Mouse (Mus musculus) heart, postnatal 25 days (tissue): ENCODE data around the gene Grik1. TPM values are rescaled to one million over a fixed set of nuclear protein-coding genes. Genes with fewer than 3 reads are reported as not detected.

Source experiments
- DNase-seq: peaks from one replicate; pipeline ENCODE4 v3.0.0; 2022; ENCODE audit warnings: low spot score
- intact Hi-C: fragments of 180-260 bp; cut with DNase I; formaldehyde crosslinking; loops from one replicate; pipeline ENCODE4 v1.15.1; 2025
- total RNA-seq, 2 experiments: library from RNA; stranded (reverse); gene quantifications; 2 replicates each; pipeline ENCODE4 v1.2.3; 2021

Gene Grik1
- total RNA-seq, 2 experiments from 2014 or later: not detected

DNA sequence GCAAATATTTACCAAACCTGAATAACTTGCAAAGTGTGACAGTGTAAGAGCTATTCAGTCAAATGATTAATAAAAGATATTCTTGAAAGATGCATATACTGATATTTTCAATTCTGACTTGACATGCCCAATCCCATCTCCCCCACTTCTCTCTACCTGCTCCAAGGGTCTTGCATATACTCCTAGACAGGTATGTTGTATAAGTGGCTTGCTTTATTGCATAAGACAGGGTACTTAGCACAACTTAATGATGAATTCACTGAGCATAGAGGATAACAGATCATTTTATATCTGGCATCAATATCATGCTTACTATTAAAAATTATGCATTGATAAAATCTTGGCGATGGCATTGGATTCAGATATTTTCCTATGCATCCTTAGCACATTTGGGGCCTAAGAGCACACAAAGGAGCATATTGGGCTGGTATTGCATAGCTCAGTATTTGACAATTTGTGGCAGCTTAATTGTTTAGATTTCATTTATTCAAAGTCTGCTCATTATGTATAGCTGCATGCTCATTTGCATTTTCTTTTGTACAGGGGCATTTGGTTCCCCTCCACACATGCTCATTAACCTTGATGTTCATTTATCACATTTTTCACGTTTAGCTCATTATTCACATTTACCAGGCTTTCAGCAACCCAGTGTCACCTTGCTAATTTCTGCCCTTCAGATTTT is 316.5 kb downstream of the Grik1 start:
- DNase-seq: no peak
- intact Hi-C loops: no loop called here

DNA sequence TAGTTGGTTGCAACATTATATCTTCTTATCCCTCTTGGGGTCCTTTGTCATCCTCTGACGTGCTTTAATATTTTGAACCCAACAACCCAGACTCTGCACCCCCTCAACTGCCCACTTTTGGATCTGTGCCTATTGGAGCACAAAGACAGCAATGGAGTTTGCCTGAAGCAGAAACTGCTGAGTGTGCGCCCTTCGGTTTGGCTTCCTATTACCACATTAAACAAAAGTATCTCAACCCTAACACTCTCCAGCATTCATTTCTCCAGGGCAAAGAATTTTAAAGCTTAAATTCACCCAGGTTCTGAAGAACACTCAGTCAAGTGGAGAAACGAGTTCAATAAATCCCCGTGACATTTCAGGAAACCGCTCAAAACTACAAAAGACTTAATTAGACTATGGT is 318.2 kb downstream of the Grik1 start:
- intact Hi-C loops: no loop called here
- no peak for DNase-seq

DNA sequence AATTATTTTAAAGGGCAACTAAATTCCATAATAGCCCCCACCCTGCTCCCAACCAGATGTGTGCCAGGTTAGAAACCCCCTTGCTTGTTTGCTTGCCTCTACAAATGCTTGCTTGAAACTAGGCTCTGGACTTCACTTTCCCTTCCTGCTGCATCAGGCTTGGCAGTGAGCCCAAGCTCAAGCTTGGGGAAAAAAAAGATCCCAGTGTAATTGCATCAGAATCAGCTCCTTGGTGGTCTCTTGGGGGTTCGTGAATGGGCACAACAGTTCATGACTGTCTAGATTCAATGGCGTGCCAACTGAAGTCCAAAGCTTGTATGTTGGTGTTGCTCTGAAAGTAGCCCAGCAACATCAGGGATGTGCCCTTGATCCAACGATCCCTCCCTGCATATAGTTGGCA is 320.1 kb downstream of the Grik1 start:
- no peak for DNase-seq
- intact Hi-C loops: no loop called here

DNA sequence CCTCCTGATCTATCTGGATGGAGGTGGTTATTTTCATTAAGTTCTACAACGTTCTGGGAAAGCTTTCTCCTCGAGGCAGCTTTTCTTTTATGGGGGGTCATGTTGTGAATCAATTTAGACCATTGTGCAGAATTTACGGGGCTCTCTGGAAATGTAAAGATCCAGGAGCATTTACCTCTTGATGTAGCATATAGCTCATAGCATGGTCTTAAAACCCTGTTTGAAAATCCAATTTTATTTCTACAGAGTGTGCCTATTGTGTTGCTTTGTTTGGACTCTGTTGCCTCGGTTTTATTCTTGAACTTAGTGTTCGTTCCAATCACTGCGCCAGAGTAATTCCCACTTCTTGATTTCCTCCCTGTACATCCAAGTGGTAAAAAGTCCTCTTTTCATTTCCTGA is 328.6 kb downstream of the Grik1 start:
- no peak for DNase-seq
- intact Hi-C loops: no loop called here

DNA sequence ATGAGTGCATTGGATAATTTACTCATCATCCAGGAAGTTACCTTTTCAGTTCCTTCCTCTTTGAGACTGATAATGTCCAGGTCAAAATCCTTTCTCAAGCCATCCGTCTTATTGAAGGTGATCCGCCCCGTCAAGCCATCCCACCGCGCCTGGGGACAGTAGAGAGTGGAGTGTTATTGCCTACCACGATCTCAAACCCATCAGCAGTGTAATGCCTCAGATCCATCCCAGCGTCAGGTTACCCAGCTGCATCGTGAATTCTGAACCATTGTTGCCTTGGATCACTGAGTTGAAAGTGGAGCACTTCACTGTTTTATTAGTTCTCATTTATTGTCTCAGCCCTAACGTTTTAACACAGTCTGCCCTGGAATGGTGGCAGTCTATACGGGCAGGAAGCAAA is 332.6 kb downstream of the Grik1 start:
- DNase-seq: no peak
- intact Hi-C loops: no loop called here

DNA sequence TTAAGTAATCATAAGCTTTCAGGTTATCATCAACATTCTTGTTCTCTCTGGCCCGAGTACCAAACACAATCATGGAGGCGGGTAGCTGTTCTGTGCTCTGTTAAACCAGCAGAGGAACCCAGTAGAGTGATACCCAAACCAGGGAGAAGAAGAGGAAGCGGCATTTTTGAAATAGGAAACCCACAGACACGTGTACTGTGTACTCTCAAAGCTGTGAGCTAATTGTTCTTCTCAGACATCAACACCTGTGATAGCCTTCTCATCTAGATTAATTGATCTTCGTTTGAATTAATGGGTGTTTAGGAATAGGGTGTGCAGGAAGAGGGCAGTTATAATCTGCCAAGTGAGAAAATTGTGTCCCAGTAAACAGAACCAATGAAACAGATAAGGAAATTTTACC is 333.9 kb downstream of the Grik1 start:
- DNase-seq: no peak
- intact Hi-C loops: no loop called here

DNA sequence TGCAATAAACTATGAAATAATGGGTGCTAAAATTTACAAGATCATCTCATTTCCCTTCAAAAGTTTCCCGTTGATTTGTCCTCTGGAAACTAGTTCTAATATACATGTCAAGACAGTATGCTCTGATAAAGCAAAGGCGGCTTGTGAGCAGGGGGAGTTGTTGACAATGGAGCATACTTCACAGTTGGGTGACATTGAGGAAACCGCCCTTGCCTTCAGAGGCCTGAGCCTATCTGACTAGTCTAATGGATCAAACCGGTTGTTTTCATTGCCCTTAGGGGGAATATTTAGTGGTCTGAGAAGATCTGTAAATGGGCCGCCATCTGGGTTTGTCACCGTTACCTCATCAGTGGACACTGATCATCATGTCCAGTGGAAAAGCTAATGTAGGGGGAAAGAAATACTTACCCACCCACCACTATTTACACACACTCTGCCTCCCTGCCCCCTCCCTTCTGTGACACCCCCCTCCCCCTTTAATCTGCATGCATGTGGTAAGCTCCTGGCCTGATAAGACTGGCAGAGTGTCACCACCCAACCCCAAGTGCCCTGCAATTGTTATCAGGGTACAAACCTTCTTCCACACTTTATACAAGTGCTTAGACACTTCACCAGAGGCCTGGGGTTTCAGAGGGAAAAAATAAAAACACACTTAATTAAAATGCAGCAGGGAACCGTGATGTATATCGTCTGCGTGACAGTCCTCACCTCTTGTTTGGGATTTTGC is 335.2 kb downstream of the Grik1 start:
- no peak for DNase-seq
- intact Hi-C loops: no loop called here

DNA sequence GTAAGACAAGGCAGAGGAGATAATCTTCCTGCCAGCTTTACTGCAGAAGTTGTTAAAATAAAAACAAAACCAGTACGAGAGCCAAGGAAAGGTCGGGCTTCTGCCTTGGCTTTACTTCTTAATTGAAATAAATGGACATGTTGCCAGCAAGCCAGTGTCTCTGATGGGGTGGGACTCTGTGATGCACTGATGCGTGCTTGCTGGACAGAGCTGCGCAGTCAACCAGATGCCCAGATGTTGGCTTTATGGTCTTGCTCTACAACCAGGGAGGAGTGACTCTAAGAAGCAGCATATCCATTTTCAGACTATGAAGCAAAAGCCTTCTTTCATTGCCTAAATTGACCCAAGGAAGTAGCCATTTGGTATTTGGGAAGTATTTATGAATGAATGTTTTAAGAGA is 336.9 kb downstream of the Grik1 start:
- DNase-seq: no peak
- intact Hi-C loops: no loop called here

DNA sequence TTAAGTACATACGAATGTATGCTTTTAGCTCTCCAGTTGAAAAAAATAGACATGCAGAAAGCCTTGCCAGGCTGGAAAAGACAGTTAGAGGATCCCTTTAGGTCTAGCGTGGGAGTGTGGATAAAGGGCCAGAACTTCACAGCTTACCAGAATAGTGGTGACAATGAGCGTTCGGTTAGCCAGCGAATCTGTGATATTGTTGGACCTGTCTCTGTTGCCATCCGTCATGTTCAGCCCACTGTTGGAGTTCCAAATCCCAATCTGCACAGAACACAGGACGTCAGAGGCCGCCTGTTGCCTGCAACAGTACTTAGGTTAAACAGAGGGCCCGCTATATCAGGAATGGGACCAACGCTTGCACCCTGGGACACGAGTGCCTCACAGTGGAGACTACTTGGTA is 340.2 kb downstream of the Grik1 start:
- intact Hi-C loops: no loop called here
- no peak for DNase-seq

DNA sequence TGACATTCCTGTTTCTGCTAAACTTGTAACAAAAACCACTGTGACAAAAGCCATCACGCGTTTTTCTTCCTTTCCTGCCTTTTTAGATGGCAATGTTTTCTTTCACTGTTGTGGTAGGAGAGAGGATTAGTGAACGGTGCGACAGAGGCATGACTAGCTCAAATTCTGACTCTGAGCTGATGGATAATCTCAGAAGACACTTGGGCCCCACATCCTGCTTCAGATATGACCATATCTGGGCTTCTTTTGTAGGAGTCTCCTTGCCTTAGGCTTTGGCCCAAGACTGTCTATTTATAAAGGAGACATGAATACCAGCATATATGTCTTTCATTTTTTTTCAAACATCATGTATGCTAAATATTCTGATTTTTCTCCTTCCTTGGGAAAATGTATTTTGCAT is 341.9 kb downstream of the Grik1 start:
- DNase-seq: no peak
- intact Hi-C loops: no loop called here

DNA sequence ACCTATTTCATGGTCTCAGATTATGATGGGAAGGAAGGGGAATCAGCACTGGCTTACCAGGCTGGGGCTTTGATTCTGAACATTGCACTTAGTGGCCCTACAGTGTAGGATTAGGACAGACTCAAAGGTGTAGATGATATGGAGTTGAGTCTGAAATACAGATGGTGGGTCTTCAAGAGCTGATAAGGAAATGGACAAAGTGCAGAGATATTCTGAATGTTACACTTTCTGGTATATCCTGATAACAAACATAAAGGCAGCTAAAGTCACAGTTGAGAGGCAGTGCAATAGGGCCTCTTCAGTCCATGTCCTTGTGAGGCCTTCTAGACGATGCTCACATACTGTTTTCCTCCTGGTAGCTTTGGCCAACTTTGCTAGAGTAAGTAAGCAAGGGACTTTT is 345.7 kb downstream of the Grik1 start:
- no peak for DNase-seq
- intact Hi-C loops: no loop called here

DNA sequence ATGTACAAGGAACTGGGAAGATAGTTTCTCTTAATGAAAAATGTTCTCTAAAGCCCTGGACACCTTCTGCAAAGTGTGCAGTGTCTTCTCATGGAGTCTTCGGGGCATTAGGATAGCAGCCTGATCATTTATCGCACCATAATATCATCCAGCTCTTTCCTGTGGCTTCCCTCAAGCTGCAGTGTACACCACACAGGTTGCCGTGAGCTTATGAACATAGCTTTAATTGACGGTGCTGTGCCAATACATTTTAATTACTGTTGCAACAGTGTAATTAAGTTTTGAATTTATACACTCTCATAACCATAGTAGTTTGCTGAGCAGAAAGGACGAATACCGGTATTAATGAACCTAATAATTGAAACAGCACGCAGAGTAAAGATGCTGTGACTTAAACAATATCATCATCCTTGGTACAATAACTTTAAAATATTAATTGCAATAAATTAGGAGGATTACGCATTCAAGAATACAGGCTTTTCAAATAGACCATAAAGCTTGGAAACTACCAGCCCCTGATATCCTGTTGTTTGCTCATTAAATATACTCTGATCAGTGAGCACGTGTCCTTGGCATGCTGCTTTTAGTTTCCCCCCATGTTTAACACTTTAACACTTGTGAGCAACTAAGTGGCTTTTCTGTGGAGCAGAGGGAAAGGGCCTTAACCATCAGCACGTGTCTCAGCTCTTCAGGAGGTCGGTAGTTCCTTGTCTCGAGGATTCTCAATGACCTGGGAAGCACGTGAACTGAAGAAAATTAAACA is 347.8 kb downstream of the Grik1 start:
- intact Hi-C loops: no loop called here
- DNase-seq: no peak

DNA sequence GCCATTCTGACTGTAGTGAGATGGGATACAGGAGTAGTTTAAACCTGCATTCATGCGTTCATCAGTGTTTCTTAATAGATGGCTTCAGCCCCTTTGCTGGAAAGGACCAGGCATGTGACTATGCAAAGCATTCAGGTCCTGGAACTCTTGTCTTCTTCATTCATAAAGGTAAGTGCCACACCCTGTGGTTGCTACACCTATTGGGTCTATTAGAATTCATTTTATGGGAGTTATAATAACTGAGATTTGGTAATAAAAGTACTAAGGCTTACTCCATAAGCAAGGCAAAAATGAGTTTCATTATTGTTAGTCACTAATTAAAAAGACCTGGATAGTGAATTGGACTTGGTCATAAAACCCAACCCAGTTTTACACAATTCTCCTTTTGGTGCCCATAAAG is 355.4 kb downstream of the Grik1 start:
- intact Hi-C loops: no loop called here
- DNase-seq: no peak

DNA sequence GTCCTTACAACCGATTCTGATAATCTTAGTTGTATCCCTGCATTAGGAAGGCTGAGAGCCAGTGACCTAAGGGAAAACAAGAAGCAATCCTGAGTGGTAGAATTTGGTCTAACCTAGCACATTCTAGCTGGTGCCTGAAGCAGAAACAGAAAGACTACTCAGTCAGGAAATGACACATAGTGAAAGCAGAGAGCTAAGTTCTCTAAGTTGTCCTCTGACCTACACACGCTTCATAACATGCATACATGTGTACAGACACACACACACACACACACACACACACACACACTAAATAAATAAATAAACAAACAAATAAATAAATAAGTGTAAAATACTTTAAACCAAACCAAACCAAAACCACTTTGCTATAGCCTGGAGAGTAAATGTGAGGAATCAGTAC is 358.7 kb downstream of the Grik1 start:
- DNase-seq: no peak
- intact Hi-C loops: no loop called here

DNA sequence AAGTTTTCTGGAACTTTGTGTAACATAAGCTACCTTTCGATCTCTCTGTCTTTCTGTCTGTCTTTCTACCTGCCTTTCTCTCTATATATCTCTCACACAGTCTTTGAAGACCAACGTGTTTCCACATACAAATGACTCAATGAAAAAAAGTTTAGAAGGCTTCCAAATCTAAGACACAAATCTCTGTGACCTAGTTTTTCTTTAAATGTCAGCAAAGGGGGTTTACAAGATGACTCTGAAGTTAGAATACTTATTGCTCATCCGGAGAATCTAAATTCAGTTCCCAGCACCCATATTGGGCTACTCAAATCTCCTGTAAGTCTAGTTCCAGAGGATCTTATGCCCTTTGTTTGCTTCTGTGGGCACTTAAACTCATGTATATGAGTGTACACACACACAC is 359.5 kb downstream of the Grik1 start:
- intact Hi-C loops: no loop called here
- DNase-seq: no peak

DNA sequence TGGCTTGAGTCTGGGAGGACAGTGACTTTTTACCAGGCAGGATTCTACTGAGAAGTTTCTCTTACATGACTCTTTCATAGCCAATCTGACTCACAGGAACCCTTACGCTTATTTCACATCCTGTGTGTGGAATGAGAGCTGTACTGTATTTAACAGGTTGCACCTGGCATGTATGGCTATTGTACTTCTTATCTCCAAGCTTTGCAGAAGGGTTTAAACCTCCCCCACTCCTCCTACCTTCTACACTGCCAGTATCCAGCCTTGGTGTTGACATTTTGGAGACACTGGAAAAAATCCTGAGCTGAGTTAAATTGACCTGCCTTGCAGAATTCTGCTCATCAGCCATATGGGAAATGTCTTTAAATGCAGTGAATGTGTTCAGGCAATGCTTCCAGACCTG is 361.4 kb downstream of the Grik1 start:
- no peak for DNase-seq
- intact Hi-C loops: no loop called here

DNA sequence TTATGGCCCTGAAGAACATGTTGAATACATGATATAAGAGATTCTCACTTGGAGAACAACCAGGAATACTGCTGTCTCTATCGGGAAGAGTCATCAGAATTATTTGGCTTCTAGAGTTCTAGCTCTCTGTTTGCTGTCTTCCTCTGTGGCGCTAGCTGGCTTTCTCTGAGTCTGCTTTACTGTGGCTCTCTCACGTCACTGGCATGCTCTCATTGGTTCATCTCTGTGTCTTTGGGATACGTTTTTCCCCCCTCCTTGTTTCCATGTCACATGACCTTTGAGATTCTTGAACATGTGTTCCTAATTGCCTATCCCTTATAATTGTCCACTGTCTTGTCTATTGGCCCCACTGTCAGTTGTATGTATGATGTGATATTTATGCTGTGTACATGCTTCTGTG is 372.2 kb downstream of the Grik1 start:
- intact Hi-C loops: no loop called here
- DNase-seq: no peak

DNA sequence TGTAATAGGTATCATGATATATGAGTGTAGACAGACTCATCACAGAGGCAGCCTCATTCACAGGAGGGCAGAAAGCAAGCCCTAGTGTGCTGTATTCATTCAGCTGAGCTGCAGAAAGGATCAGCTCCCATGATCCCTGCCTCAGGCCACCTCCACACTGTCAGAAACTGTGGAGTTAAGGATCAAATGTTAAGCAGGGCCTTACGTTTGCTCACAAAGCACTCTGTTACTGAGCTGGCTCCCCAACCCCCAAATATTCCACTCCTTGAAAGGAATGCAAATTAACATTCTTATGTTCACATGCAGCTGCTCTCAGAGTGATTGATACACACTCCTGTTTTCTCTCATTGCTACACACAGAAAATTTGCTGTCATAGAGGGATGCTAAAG is 372.9 kb downstream of the Grik1 start:
- intact Hi-C loops: no loop called here
- no peak for DNase-seq

DNA sequence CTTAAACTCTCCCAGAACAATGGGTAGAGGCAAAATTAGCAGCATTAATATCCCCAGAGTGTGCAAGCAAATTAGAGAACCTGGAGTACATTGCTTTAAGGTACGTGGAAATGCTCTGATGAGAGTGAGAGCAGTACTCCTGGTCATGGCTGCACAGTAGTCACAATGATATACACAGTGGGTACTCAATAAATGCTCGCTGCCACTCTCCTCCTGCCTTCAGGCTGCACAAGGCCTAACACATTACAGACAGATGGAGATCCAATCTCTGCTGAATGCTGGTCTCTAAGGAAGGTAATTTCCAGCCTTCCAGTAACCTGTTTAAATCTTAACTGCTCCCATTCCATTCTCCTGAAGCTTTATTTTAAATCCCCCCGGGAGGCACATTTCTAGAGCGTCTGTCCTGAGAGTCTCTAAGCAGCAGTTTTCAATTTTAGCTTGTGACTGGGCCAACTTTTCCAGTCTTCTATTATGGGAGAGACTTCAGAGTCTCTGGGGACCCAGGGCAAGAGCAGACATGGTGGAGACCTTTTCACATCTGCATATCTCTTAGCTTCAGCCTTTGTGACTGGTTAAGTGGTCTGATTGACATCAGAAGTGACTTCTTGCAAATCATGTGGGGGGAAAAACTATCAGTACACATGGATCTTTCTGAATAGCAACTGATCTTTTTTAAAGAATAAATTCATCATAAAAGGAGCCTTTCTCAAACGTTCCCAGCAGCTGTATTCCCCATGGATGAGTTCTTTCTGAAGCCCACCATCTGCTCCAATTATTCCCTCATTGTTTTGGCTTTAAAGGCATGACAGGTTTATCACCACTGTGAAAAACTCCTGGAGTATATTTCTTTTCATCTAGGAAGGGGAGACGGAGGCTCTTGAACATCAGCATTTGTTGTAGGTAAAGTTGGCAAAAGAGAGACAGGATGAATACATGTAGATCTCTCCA is 373.6 kb downstream of the Grik1 start:
- DNase-seq: no peak
- intact Hi-C loops: no loop called here

DNA sequence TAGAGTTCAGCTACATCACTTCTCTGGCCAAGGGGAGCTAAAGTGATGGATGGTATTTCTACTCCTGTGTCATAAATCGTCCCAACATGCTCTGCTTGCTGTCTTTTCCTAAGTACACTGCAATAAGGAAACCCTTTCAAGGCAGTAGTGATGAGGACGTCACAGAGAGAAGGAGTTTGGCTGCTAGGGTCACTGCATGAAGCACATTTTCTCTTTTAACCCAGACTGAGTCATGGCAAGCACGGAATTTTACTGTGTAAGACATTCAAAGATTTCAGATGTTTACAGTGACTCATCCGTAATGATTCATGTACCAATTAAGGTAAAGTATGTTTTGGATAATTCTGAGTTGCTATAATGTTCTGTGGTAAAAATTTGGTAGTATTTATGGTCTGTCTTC is 374.9 kb downstream of the Grik1 start:
- intact Hi-C loops: no loop called here
- DNase-seq: no peak
